Mouse (Mus musculus) neural tube, embryonic 15.5 days (tissue): Measurements from ENCODE around the gene Lef1. TPM values are rescaled to one million over a fixed set of nuclear protein-coding genes. Genes with fewer than 3 reads are reported as not detected.

ENCODE experiments used
- ATAC-seq: fragments of 200-750 bp; cut with Nextera tagmentation; 2 replicates; pipeline ENCODE4 v1.8.0; 2017; ENCODE audit warnings: mild to moderate bottlenecking, moderate TSS enrichment, moderate library complexity; ENCODE audit not compliant: low FRiP score
- H3K27ac ChIP-seq: fragments of 300-500 bp; sonication (generic); replicated peaks from 2 replicates; pipeline ENCODE4 v1.5.1; 2015; ENCODE audit warnings: mild to moderate bottlenecking, inconsistent platforms
- H3K27me3 ChIP-seq: fragments of 300-500 bp; sonication (generic); replicated peaks from 2 replicates; pipeline ENCODE4 v1.6.1; 2015; ENCODE audit warnings: inconsistent platforms
- H3K36me3 ChIP-seq: fragments of 300-500 bp; sonication (generic); 2 replicates; pipeline ENCODE4 v1.6.1; 2015; ENCODE audit warnings: inconsistent platforms
- H3K4me1 ChIP-seq: fragments of 300-500 bp; sonication (generic); 2 replicates; pipeline ENCODE4 v1.6.1; 2015; ENCODE audit warnings: inconsistent platforms
- H3K4me2 ChIP-seq: fragments of 300-500 bp; sonication (generic); 2 replicates; pipeline ENCODE4 v1.6.1; 2015; ENCODE audit warnings: inconsistent platforms, mild to moderate bottlenecking, moderate library complexity
- H3K4me3 ChIP-seq: fragments of 300-500 bp; sonication (generic); replicated peaks from 2 replicates; pipeline ENCODE4 v1.5.1; 2015; ENCODE audit warnings: mild to moderate bottlenecking, inconsistent platforms
- H3K9ac ChIP-seq: fragments of 300-500 bp; sonication (generic); replicated peaks from 2 replicates; pipeline ENCODE4 v1.6.1; 2015; ENCODE audit warnings: mild to moderate bottlenecking, inconsistent platforms
- H3K9me3 ChIP-seq: fragments of 300-500 bp; sonication (generic); replicated peaks from 2 replicates; pipeline ENCODE4 v1.6.1; 2016; ENCODE audit warnings: inconsistent platforms
- WGBS: fragments of 180-500 bp; shearing (Covaris S2); methylation state at CpG from one replicate; pipeline ENCODE4 v1.1.7; 2015; ENCODE audit warnings: mixed read lengths; 5-methylcytosine and 5-hydroxymethylcytosine counted together
- polyA plus RNA-seq: library from polyadenylated mRNA; unstranded; fragments of >200 nt; fragmentation: Nextera tagmentation; extraction: Ambion mirVana; gene quantifications from 2 replicates; pipeline ENCODE4 v1.2.1, GENCODE M21; 2015

The Lef1 gene
- polyA plus RNA-seq, 1 experiment from 2014 or later, result 6.3 TPM

GRCm38 (mm10) chr3:131085978-131086377 lies 24.3 kb upstream of the Lef1 start:
- H3K27ac ChIP-seq, result no peak overlapping the region
- H3K4me1 ChIP-seq, result peaks cover 9% of the 10 kb centered on the region
- no peaks in the 10 kb centered on the region for H3K9me3 ChIP-seq
- H3K9ac ChIP-seq, result no peak overlapping the region
- no peak overlapping the region for H3K4me3 ChIP-seq
- no peaks in the 10 kb centered on the region for H3K36me3 ChIP-seq
- H3K27me3 ChIP-seq, result peaks cover 19% of the 10 kb centered on the region
- 80% methylated on average over 9 of the region's 9 CpGs for WGBS
- ATAC-seq, result no peak
- H3K4me2 ChIP-seq, result no peak overlapping the region

GRCm38 (mm10) chr3:131089721-131090120 lies 20.6 kb upstream of the Lef1 start:
- ATAC-seq, result no peak
- H3K4me2 ChIP-seq, result no peak overlapping the region
- H3K9ac ChIP-seq, result no peak overlapping the region
- 24% methylated on average over 3 of the region's 3 CpGs for WGBS
- peaks cover 7% of the 10 kb centered on the region for H3K4me1 ChIP-seq
- no peak overlapping the region for H3K4me3 ChIP-seq
- no peaks in the 10 kb centered on the region for H3K9me3 ChIP-seq
- H3K27ac ChIP-seq, result no peak overlapping the region
- H3K27me3 ChIP-seq, result peaks cover 11% of the 10 kb centered on the region
- no peaks in the 10 kb centered on the region for H3K36me3 ChIP-seq

- H3K9ac ChIP-seq, result no peak overlapping the region
- H3K36me3 ChIP-seq, result no peaks in the 10 kb centered on the region
- H3K27me3 ChIP-seq, result 0 out of 2 replicates have a peak, but pooled peaks cover 5% of the 10 kb centered on the region
- H3K4me1 ChIP-seq, result no peaks in the 10 kb centered on the region
- H3K4me2 ChIP-seq, result no peak overlapping the region
- ATAC-seq, result no peak
- 53% methylated on average over 6 of the region's 6 CpGs for WGBS
- no peak overlapping the region for H3K4me3 ChIP-seq
- H3K27ac ChIP-seq, result no peak overlapping the region
- H3K9me3 ChIP-seq, result no peaks in the 10 kb centered on the region
Observed at GRCm38 (mm10) chr3:131092113-131092512, 18.2 kb upstream of the Lef1 start.

- WGBS, result 74% methylated on average over 12 of the region's 12 CpGs
- H3K4me1 ChIP-seq, result no peaks in the 10 kb centered on the region
- no peak overlapping the region for H3K4me3 ChIP-seq
- no peak overlapping the region for H3K27ac ChIP-seq
- H3K36me3 ChIP-seq, result no peaks in the 10 kb centered on the region
- H3K9ac ChIP-seq, result no peak overlapping the region
- ATAC-seq, result no peak
- no peak overlapping the region for H3K4me2 ChIP-seq
- H3K9me3 ChIP-seq, result no peaks in the 10 kb centered on the region
- 0 out of 2 replicates have a peak, but pooled peaks cover 5% of the 10 kb centered on the region for H3K27me3 ChIP-seq
Observed at GRCm38 (mm10) chr3:131093736-131094135, 16.5 kb upstream of the Lef1 start.

GRCm38 (mm10) chr3:131096105-131096504 lies 14.2 kb upstream of the Lef1 start:
- Histone ChIP-seq H3K9ac (no peak overlapping the region), H3K4me1 (no peaks in the 10 kb centered on the region), H3K9me3 (no peaks in the 10 kb centered on the region), H3K36me3 (no peaks in the 10 kb centered on the region), H3K4me2 (no peak overlapping the region), H3K27me3 (0 out of 2 replicates have a peak, but pooled peaks cover 6% of the 10 kb centered on the region), H3K4me3 (no peak overlapping the region), H3K27ac (no peak overlapping the region)
- ATAC-seq, result no peak
- WGBS, result 94% methylated on average over 4 of the region's 4 CpGs

- 16% methylated on average over 13 of the region's 13 CpGs for WGBS
- Histone ChIP-seq H3K4me2 (no peak overlapping the region), H3K4me3 (no peak overlapping the region), H3K9me3 (no peaks in the 10 kb centered on the region), H3K27me3 (peaks cover 49% of the 10 kb centered on the region), H3K4me1 (peaks cover 21% of the 10 kb centered on the region), H3K9ac (no peak overlapping the region), H3K27ac (no peak overlapping the region), H3K36me3 (no peaks in the 10 kb centered on the region)
- no peak for ATAC-seq
Observed at GRCm38 (mm10) chr3:131102191-131102774, 8.0 kb upstream of the Lef1 start.

GRCm38 (mm10) chr3:131105362-131105761 lies 4.9 kb upstream of the Lef1 start:
- Histone ChIP-seq H3K4me1 (peaks cover 35% of the 10 kb centered on the region), H3K27me3 (peaks cover 66% of the 10 kb centered on the region), H3K4me2 (peak overlapping the region; percentile 62; the same call in 1 of the 2 replicates), H3K9ac (no peak overlapping the region), H3K4me3 (peak overlapping the region; percentile 38; the same call in 1 of the 2 replicates), H3K9me3 (no peaks in the 10 kb centered on the region), H3K27ac (no peak overlapping the region), H3K36me3 (no peaks in the 10 kb centered on the region)
- WGBS, result 36% methylated on average over 8 of the region's 8 CpGs
- ATAC-seq, result no peak

- H3K27me3 ChIP-seq, result peaks cover 68% of the 10 kb centered on the region
- WGBS, result under 1% methylated on average over 36 of the region's 36 CpGs
Observed at GRCm38 (mm10) chr3:131105940-131106401, 4.3 kb upstream of the Lef1 start.

GRCm38 (mm10) chr3:131106451-131107291 lies 3.6 kb upstream of the Lef1 start:
- no peaks in the 10 kb centered on the region for H3K9me3 ChIP-seq
- peaks cover 71% of the 10 kb centered on the region for H3K27me3 ChIP-seq
- 0 out of 2 replicates have a peak overlapping the region, but pooled peaks have one; percentile 23 for H3K9ac ChIP-seq
- H3K36me3 ChIP-seq, result no peaks in the 10 kb centered on the region
- H3K4me2 ChIP-seq, result peak overlapping the region; percentile 62
- H3K4me1 ChIP-seq, result peaks cover 48% of the 10 kb centered on the region
- 1% methylated on average over 45 of the region's 45 CpGs for WGBS
- H3K27ac ChIP-seq, result peak overlapping the region; percentile 30; the same call in 1 of the 2 replicates
- peak; percentile 36; the same call in 1 of the 2 replicates for ATAC-seq
- peak overlapping the region; percentile 38 for H3K4me3 ChIP-seq

More at GRCm38 (mm10) chr3:131105940-131106401, 4.3 kb upstream of the Lef1 start:
- ATAC-seq, result peak; percentile 56; the same call in 1 of the 2 replicates
- no peaks in the 10 kb centered on the region for H3K36me3 ChIP-seq
- H3K4me1 ChIP-seq, result peaks cover 41% of the 10 kb centered on the region
- H3K4me2 ChIP-seq, result peak overlapping the region; percentile 62
- 0 out of 2 replicates have a peak overlapping the region, but pooled peaks have one; percentile 30 for H3K27ac ChIP-seq
- no peaks in the 10 kb centered on the region for H3K9me3 ChIP-seq
- H3K4me3 ChIP-seq, result peak overlapping the region; percentile 38
- H3K9ac ChIP-seq, result peak overlapping the region; percentile 23; the same call in 1 of the 2 replicates

- Histone ChIP-seq H3K4me2 (peak overlapping the region; percentile 62), H3K4me1 (peaks cover 53% of the 10 kb centered on the region), H3K4me3 (peak overlapping the region; percentile 2; the same call in 1 of the 2 replicates), H3K36me3 (no peaks in the 10 kb centered on the region), H3K9me3 (no peaks in the 10 kb centered on the region), H3K9ac (no peak overlapping the region), H3K27me3 (peaks cover 70% of the 10 kb centered on the region), H3K27ac (peak overlapping the region; percentile 11; the same call in 1 of the 2 replicates)
- no peak for ATAC-seq
- under 1% methylated on average over 34 of the region's 34 CpGs for WGBS
Observed at GRCm38 (mm10) chr3:131107301-131108093, 2.8 kb upstream of the Lef1 start.

GRCm38 (mm10) chr3:131108094-131108653 lies 2.1 kb upstream of the Lef1 start:
- 2% methylated on average over 9 of the region's 9 CpGs for WGBS
- Histone ChIP-seq H3K9me3 (no peaks in the 10 kb centered on the region), H3K4me2 (peak overlapping the region; percentile 62; the same call in 1 of the 2 replicates), H3K27me3 (peaks cover 74% of the 10 kb centered on the region), H3K4me3 (no peak overlapping the region), H3K9ac (no peak overlapping the region), H3K27ac (no peak overlapping the region), H3K4me1 (peaks cover 55% of the 10 kb centered on the region), H3K36me3 (no peaks in the 10 kb centered on the region)
- no peak for ATAC-seq
